ENCODE assay signal across 10 mouse cellular contexts in the genomic region with DNA sequence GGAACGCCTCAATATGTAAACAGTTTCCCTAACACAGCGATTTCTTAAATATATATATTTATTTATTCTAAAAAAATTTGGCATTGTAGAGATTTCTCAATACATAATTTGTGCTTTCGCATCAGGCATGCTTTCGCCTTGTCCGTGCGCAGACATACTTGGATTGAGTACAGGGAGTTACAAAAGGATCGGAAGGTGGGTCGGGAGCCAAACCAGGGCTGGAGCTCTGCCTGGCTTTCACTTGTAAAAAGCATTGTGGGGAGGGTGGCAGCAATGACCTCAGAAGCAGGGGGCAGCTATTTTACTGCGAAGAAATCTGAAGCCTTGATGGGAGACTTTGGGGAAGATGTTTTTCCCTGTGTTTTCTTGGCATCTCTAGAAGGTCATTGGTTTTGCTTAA.
DNase-seq lines count a peak whose midpoint lies in the region; ATAC-seq and TF ChIP-seq lines count a peak whose summit lies in the region.
"Had no signal": no experiment of that assay in that cellular context is flagged by ENCODE, and none has a peak within 500 bp of the region (broad histone marks: within the 10 kb centered on the region; RNA-seq: fewer than 3 reads in every experiment).

No protein-coding gene starts in this region.

- no peaks in the 10 kb centered on the region for H3K9me3 ChIP-seq in hindbrain, postnatal 0 days (ENCODE audit: low read length)
- no peaks in the 10 kb centered on the region for H3K9me3 ChIP-seq in hindbrain, embryonic 12.5 days (replicated peaks)
- no peaks in the 10 kb centered on the region for H3K9me3 ChIP-seq in embryonic facial prominence, embryonic 10.5 days
- H3K9me3 ChIP-seq in forebrain, embryonic 12.5 days: no peaks in the 10 kb centered on the region
- H3K9me3 ChIP-seq: midbrain, embryonic 12.5 days had no signal

- no peak overlapping the region for H3K27ac ChIP-seq in hindbrain, postnatal 0 days
- no peak overlapping the region for H3K27ac ChIP-seq in hindbrain, embryonic 12.5 days
- no peak overlapping the region for H3K27ac ChIP-seq in embryonic facial prominence, embryonic 10.5 days (replicated peaks)
- no peak overlapping the region for H3K27ac ChIP-seq in forebrain, embryonic 12.5 days
- H3K27ac ChIP-seq: midbrain, embryonic 12.5 days had no signal

- peak; percentile 45 for DNase-seq in hindbrain, postnatal 0 days (ENCODE audit: low spot score)
- DNase-seq in brain, adult 2 months (ENCODE audit: low read depth, low spot score): peak; percentile 75
- DNase-seq in cerebellum, postnatal 36 days: peak; percentile 62 to 72
- peak; percentile 54 for DNase-seq in lung, postnatal 14 days
- no peak for DNase-seq in embryonic facial prominence, embryonic 10.5 days (ENCODE audit: low spot score)
- DNase-seq in kidney, adult 18-20 months: no peak

- no peak for TF ChIP-seq CTCF in hindbrain, postnatal 0 days (IDR thresholded peaks at IDR 0.05; ENCODE audit: low read depth)

- WGBS in hindbrain, postnatal 0 days: 52% methylated on average over 9 of the region's 9 CpGs
- 73% methylated on average over 9 of the region's 9 CpGs for WGBS in hindbrain, embryonic 12.5 days
- WGBS in embryonic facial prominence, embryonic 10.5 days: 82% methylated on average over 9 of the region's 9 CpGs
- 79% methylated on average over 9 of the region's 9 CpGs for WGBS in forebrain, embryonic 12.5 days

- no peaks in the 10 kb centered on the region for H3K27me3 ChIP-seq in hindbrain, postnatal 0 days (ENCODE audit: insufficient read depth, low read length)
- H3K27me3 ChIP-seq in hindbrain, embryonic 12.5 days: no peaks in the 10 kb centered on the region
- no peaks in the 10 kb centered on the region for H3K27me3 ChIP-seq in embryonic facial prominence, embryonic 10.5 days (replicated peaks; ENCODE audit: low read depth, poor library complexity, severe bottlenecking)
- H3K27me3 ChIP-seq in forebrain, embryonic 12.5 days: no peaks in the 10 kb centered on the region
- H3K27me3 ChIP-seq: midbrain, embryonic 12.5 days had no signal

- peaks cover 6% of the 10 kb centered on the region; the same call in 1 of the 2 replicates for H3K4me1 ChIP-seq in hindbrain, postnatal 0 days (ENCODE audit: insufficient read depth, low read length)
- 0 out of 2 replicates have a peak, but pooled peaks cover 6% of the 10 kb centered on the region for H3K4me1 ChIP-seq in hindbrain, embryonic 12.5 days
- H3K4me1 ChIP-seq in embryonic facial prominence, embryonic 10.5 days: peaks cover 11% of the 10 kb centered on the region
- H3K4me1 ChIP-seq in forebrain, embryonic 12.5 days: 0 out of 2 replicates have a peak, but pooled peaks cover 7% of the 10 kb centered on the region

- no peak overlapping the region for H3K4me3 ChIP-seq in hindbrain, postnatal 0 days (ENCODE audit: low read length)
- no peak overlapping the region for H3K4me3 ChIP-seq in hindbrain, embryonic 12.5 days
- no peak overlapping the region for H3K4me3 ChIP-seq in embryonic facial prominence, embryonic 10.5 days
- no peak overlapping the region for H3K4me3 ChIP-seq in forebrain, embryonic 12.5 days (replicated peaks)
- H3K4me3 ChIP-seq: midbrain, embryonic 12.5 days had no signal

- ATAC-seq in hindbrain, postnatal 0 days: no peak
- no peak for ATAC-seq in hindbrain, embryonic 12.5 days (ENCODE audit: low FRiP score)
- no peak for ATAC-seq in forebrain, embryonic 12.5 days (ENCODE audit: low FRiP score)

- H3K9ac ChIP-seq in hindbrain, postnatal 0 days (replicated peaks; ENCODE audit: low read length): no peak overlapping the region
- no peak overlapping the region for H3K9ac ChIP-seq in hindbrain, embryonic 12.5 days
- H3K9ac ChIP-seq in forebrain, embryonic 12.5 days: no peak overlapping the region
- H3K9ac ChIP-seq: midbrain, embryonic 12.5 days had no signal

- H3K4me2 ChIP-seq in hindbrain, postnatal 0 days (ENCODE audit: low read depth, low read length): no peak overlapping the region
- H3K4me2 ChIP-seq in hindbrain, embryonic 12.5 days (replicated peaks): no peak overlapping the region
- no peak overlapping the region for H3K4me2 ChIP-seq in forebrain, embryonic 12.5 days
- H3K4me2 ChIP-seq: liver, embryonic 11.5 days; midbrain, embryonic 12.5 days had no signal

- no peaks in the 10 kb centered on the region for H3K36me3 ChIP-seq in hindbrain, postnatal 0 days (ENCODE audit: insufficient read depth, low read length)
- H3K36me3 ChIP-seq in hindbrain, embryonic 12.5 days: no peaks in the 10 kb centered on the region
- no peaks in the 10 kb centered on the region for H3K36me3 ChIP-seq in embryonic facial prominence, embryonic 10.5 days (replicated peaks)
- H3K36me3 ChIP-seq in forebrain, embryonic 12.5 days (replicated peaks): no peaks in the 10 kb centered on the region
- H3K36me3 ChIP-seq: midbrain, embryonic 12.5 days had no signal

Comparison
In these comparisons a context has a peak if more than half of its experiments do, and no peak if none do; other contexts are left out.
1. DNase-seq: peak in hindbrain, postnatal 0 days (single experiment), brain, adult 2 months (single experiment), cerebellum, postnatal 36 days (2 of 2) and lung, postnatal 14 days (single experiment); none in embryonic facial prominence, embryonic 10.5 days (single experiment) and kidney, adult 18-20 months (single experiment).